Mouse (Mus musculus): ENCODE measurements around the gene Bmpr1b.

The Bmpr1b gene

DNA sequence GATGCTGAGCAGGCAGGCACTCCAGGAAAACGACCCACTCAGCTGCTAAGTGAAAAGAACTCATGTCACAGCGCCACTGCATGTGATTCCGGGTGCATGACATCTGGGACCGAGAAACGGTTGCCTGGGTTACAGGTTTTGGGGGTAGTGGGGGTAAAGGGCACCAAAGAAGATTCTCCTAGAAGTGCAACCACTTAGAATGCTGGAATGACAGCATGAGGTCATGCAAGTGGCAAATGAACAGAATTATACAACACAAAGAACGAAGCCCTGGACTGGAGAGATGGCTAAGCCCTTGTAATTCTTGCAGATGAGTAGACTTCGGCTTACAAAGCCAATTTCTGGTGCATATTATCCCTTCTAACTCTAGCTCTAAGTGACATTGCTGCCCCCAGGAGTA lies 184.7 kb downstream of the Bmpr1b start:
- DNase-seq = no peak

DNA sequence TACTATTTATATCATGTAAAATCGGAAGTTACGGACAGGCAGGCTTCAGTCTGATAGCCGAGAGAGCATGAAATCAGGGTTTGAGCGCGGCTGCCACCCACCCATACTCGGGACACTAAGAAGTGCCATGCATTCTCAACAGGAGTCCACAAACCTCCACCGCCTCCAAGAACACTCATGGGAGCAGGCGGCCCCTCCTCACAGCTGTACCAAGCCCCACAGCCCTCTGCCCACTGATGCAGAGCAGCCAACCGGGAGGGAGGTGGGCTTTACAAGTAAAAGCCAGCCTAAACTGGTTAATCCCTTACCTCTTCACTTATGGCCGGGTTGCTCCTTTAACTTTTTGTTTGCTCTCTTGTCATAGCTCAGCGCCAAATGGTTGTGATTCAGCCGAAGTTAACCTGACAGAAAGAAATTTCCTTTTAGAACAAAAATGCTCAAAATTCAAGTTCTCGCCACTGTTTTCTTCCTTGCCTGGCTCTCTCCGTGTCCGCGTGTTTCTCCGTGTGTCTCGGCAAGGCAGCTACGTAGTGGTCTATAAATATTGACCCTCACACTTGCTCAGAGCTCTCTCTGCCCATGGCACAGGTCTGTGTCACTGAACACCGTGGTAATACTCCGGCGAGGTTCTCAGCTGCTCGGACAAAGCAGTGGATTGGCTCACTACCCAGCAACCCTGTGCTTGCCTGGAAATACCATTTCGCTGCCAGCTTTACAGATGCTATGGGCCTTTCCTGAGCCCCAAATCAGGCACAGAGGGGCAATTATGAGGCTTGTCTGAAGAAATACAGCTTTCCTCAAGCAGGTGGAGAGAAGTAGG lies 187.4 kb downstream of the Bmpr1b start:
- peak; percentile 19 for DNase-seq

DNA sequence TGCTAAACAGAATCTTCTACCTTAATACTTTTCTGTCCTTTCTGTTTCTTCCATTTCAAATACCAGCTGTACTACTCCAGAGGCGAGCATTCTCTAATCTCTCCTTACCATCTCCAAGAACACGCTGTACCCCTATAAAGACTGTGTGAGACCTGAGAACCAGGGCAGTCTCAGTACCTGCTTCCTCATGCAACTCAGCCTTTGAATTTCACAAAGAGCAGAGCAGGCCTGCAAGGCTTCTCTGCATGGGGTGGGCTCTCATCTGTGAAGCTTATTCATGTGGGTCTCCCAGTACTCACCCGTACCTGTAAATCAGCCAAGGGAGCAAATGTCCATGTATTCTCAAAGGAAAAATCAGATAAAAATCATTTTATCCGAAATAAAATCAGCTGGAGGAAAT lies 203.0 kb downstream of the Bmpr1b start:
- DNase-seq = no peak

GRCm38 (mm10) chr3:141952931-141953330 lies 216.3 kb downstream of the Bmpr1b start:
- no peak for DNase-seq

GRCm38 (mm10) chr3:141950642-141951041 lies 218.6 kb downstream of the Bmpr1b start:
- DNase-seq = no peak

- DNase-seq = no peak
Observed at GRCm38 (mm10) chr3:141948506-141948905, 220.7 kb downstream of the Bmpr1b start.

DNA sequence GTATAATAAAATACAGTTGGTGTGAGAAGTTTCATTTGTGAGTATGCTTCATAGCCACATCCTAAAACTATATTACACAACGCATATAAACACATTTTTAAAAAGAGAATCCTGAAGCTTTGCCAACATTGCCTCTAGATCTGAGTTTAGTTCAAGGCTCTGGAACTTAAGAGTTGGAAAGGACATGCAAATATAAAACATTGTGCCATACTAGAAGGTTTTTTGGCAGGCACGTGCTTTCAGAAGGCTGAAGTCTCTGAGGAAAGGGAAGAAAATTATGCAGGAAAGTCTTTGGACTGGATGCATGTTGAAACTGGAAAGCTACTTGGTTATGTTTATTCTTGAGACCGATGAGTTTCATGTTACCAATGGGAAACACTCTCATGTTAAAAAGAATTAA lies 221.1 kb downstream of the Bmpr1b start:
- DNase-seq = no peak

GRCm38 (mm10) chr3:141946846-141947245 lies 222.4 kb downstream of the Bmpr1b start:
- DNase-seq = no peak

DNA sequence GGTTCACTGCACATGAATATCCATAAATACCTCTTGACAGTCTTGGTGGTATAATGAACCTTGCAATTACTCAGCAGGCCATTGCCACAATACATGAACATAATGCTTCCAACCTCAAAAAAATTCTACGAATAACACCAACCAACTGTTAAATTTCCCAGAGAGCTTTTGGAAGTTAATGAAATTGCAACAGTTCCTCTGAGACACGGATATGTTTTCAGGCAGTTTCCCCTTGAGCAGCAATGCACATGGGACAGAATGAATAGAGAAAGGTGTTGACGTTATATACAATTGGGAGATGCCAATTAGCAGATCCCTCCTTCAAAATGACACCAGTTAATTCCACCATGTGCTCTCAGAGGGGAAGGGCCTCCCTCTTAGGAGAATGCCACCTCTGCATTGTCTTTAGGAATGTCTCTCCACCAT lies 225.9 kb downstream of the Bmpr1b start:
- no peak for DNase-seq

GRCm38 (mm10) chr3:141940207-141940606 lies 229.0 kb downstream of the Bmpr1b start:
- no peak for DNase-seq

- no peak for DNase-seq
Observed at GRCm38 (mm10) chr3:141936594-141937272, 232.5 kb downstream of the Bmpr1b start.

DNA sequence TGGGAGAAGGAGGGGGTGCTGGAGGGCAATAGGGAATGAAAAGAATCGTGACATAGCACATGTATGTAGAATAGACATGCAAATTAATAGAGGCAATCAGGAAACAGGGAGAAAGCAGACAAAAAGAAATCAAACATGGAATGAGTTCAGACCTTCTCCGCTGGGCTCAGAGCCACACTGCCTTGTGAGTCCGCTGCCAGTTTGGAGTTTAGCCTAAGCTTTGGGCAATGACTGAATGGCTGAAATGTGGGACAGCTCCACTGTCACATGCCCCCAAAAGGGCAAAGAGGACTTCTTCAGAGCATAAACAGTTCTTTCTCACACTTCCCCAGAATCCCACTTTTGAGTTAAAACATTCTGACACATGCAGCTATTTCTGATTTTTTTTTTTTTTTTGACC lies 236.3 kb downstream of the Bmpr1b start:
- peak; percentile 19 for DNase-seq

- peak; percentile 17 for DNase-seq
Observed at GRCm38 (mm10) chr3:141931372-141932092, 237.7 kb downstream of the Bmpr1b start.

DNA sequence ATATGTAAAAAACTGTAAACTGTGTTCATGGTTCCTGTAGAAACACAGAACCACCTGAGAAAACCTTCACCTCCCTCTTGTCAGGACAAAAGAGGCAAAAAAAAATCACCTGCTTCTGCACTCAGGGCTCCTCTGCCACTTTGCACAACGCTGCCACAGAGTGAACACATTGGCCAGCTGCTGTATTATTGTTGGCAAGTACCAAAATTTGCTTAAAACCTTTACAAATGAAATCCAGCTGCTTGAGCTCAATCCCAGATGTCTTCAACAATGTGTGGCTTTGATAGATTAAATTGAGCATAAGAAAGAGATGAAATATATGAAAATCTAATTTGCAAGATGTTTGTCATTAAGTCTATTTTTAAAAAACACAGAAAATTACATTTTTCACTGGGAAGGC lies 245.8 kb downstream of the Bmpr1b start:
- DNase-seq = no peak

- no peak for DNase-seq
Observed at GRCm38 (mm10) chr3:141921161-141921560, 248.1 kb downstream of the Bmpr1b start.

DNA sequence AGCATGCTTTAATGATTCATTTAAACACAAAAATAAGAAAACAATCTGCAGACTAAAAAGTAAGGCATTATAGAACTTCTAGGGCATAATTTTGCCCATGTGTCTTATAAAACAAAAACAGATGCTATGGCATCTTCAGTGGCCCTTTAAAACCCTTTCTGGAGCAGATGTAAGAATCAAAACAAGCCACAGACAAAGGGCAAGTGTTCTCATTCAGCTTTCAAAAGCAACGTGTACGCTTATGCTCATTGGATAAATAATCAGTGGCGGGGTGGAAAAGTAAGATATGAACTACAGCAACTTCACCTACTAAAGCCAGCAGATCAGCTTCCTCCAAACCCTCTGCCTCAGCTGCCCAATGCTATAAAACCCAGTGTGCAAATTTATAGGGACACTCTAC lies 249.6 kb downstream of the Bmpr1b start:
- DNase-seq = no peak

DNA sequence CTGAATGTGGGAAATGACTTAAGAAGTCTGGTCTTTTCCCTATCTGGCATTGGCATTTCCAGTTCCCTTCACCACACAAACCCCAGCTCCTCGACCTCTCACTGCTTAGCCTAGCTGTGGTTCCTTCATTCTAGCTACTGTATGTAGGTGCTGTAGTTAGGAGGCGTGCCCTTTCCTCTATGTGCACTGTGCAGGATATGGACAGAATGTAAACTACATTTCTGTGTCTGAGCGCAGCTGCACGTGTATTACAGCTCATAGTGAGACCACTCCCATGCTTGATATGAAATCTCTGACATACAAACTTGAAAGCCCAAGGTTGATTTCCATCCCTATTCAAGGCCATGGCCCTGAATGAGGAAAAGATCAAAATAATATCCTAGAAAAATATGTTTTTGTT lies 252.1 kb downstream of the Bmpr1b start:
- no peak for DNase-seq

DNA sequence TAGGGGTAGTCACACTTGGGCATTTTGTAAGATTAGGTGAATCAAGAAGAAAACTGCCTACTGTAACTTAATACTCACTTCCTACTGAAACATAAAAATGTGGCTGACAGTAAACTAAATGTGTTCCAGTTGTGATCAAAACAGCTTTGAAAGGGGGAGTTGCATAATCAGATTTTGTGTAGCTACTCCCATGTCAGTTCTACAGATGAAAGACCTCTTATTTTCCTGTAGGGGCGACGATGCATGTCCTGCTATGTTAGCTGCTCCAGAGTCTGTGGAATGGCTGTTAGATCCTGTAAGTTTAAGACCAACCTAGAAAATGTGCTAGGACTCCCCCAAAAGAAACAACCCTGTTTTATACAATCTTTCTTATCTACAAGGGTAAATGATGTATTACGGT lies 253.2 kb downstream of the Bmpr1b start:
- DNase-seq = no peak

DNA sequence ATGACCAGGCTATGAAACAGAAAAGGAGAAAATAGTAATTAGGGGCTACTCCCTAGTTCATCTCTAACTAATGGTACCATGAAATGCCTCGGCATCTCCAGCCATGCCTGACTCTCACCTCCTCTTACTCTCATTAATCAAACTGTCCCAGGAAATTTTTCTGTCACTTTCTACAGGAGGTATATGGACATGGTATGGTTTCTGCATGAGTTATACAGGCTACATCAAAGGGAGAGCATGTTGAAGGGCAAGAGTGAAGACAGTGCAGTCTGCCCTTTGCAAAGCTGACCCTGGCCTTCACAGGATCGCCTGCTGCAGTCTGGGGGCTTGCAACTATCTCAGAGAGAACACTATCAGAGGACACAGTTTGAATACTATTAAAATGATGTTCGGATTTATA lies 254.6 kb downstream of the Bmpr1b start:
- no peak for DNase-seq

DNA sequence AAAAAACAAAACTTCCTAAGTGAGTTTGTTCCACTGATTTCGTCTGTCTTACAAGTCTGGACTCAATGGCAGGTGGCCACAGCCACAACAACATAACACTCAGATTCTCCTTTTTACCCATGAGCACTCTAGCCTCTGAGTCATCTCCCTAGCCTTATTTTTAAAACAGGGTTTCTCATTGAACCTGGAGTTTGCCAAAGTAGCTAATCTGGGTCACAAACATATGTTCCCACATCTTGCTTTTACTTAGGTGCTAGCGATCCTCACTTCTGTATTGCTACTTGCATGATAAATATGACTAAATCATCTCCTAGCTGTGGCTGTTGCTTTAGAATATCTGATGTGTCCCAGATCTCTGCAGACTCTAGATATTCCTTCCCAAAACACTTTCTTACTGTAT lies 260.1 kb downstream of the Bmpr1b start:
- no peak for DNase-seq

DNA sequence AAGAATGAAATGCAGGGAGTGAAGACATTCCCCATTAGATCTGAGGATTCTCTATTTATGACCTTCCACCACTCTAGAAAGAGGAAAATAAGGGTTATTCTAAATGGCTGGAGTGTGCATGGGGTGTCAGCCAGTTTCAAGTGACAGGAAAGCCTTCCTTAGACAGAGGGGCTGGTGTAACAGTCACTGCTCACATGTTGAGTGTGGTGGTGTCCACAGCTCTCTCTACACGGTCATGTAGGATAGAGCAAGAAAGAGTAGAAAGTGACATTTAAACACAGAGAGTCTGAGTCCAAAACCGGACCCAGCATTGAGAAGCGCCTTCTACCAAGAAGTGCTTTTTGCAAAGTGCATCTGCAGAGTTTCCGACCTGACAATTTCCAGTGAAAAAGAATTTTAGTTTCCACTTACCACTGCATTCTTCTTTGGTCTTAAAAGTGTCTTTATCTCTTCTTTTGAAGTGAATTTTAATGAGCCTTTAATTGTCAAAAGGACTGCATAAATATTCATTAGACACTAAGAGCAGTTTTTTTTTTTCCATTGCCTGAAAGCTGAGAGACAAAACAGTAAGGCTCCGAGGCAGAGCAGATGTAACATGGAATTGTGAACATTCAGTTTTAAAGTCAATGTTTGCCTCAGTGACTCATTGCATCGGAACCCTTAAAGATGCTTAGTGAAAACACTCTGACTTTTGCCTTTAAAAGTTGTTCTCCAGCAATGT lies 263.2 kb downstream of the Bmpr1b start:
- no peak for DNase-seq

GRCm38 (mm10) chr3:141900361-141900760 lies 268.9 kb downstream of the Bmpr1b start:
- DNase-seq = no peak

DNA sequence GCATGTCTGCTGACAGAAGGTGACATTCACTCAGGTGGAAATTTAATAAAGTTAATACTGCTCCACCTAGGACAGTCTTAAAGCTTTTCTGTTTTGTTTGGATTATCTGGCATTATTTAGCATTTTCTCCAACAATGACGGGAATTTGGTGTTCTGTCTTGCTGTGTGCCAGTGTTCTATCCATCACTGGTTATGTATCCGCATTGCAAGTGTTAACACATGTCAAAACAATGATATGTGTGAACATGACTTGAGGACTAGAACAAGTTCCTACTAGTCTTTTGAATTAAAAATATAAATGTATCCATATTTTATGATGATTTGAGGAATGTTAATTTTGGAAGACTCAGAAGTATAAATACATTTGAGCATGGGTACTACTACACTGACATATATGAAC lies 269.7 kb downstream of the Bmpr1b start:
- DNase-seq = no peak
